Mouse (Mus musculus): ENCODE results near the gene H2-T24. TPM values are rescaled to one million over a fixed set of nuclear protein-coding genes. Genes with fewer than 3 reads are reported as not detected.
A peak's percentile ranks its signal among the peaks of the same experiment; 100 is the strongest.

H2-T24 gene
- total RNA-seq, 2 experiments from 2014 or later, result 1.5 to 2.2 TPM

GRCm38 (mm10) chr17:35993675-35994074 lies 26.7 kb downstream of the H2-T24 start:
- peak; percentile 74 to 76 for DNase-seq (ENCODE audit: low spot score in 2 of 2)

DNA sequence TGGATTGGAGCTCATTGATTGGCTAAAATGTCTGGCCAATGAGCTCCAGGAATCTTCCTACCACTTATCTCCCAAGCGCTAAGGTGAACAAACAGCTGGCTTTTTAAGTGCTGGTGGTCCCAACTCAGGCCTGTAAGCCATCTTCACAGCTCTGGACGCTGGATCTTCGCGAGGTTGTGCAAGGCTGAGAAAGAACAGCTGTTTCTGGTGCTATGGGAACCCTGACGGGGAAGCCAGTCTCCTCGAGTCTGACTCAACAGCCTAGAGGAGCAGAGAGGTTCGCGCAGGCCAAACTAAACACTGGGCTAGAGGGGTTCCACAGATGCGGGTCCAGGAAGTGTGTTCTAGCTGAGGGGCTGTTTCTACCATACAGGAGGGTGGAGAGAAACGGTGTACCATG lies 28.6 kb downstream of the H2-T24 start:
- DNase-seq (ENCODE audit: low spot score in 2 of 2), result no peak

DNA sequence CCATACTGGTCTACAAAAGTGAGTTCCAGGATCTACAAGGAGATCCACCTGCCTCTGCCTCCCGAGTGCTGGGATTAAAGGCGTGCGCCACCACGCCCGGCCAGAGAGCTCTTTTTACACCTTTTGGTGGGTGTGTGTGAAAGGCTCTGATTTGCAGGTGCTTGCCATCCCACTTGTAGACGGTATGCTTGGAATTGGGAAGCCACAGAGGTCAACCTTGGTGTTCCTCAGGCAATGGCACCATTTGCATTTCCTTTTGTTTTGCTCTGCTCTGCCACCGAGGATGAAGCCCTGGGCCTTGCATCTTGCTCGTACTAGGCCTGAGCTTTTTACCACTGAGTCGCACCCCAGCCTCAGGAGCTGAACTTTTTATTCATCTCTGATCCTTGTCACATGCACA lies 38.6 kb downstream of the H2-T24 start:
- DNase-seq (ENCODE audit: low spot score in 2 of 2), result no peak

DNA sequence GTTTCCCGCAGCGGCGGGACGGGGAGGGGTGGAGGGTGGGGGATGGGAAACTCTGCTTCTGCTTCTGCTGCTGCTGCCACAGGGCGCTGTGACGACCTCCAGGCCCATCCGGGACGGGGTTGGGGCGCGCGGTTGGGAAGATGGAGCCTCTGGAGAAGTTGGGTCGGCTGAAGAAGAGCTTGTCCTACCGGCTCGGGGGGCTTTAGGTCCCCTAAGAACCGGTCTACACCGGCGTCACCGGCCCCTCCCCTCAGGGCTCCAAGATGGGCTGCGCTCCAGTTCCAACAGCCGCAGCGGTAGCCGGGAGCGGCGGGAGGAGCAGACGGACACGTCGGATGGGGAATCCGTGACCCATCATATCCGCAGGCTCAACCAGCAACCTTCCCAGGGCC lies 40.0 kb downstream of the H2-T24 start:
- peak; percentile 49 to 56 for DNase-seq (ENCODE audit: low spot score in 2 of 2)

GRCm38 (mm10) chr17:35979401-35980362 lies 40.7 kb downstream of the H2-T24 start, which contains the start of the genes Gnl1 and Prr3:
Gnl1 (plus strand) TSS chr17:35979851.
Prr3 (minus strand) TSS chr17:35980236.
- peak; percentile 89 to 92 for DNase-seq (ENCODE audit: low spot score in 2 of 2)

DNA sequence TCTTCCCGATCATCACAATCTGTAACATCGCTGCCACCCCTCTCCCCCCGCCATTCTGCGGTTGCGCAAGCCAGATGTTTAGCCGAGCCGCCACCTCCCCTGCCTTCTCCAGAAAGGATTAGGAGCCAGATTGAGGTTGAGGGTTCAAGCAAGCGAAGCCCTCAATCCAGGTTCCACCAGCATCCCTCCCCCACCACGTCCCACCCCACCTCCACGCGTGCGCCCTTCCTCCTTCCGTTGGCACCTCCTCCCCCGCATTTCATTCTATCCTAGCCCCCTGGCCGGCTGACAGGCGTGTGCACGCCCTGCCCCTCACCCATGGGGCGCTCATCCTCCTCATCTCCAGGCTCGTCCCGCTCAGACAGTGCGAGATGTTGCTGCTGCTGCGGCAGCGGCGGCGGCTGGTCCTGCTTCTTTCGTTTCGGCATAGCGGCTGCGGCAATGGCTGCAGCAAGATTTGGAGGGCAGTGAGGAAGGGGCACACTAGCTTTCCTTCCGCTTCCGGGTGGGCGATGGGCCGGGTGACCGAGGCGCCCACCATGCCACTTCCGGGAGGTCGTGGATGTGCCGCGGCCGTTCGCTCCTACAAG lies 41.5 kb downstream of the H2-T24 start:
- DNase-seq (ENCODE audit: low spot score in 2 of 2), result peak; percentile 82 to 89

DNA sequence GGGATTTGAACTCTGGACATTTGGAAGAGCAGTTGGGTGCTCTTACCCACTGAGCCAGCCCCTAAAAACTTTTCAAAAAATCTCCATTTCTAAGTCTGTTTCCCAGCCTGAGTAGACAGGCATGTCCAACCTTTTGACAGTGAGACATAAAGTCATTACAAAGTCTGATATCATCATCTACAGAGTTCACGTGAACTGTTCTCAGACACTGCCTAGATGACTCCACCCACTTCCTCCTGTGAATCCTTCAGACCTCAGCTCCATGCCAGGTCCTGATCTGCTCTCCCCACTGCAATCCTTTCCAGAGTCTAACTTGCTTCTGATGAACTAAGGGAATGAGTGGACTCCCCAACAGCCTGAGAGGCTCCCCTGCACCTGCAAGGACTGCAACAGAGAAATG lies 48.2 kb downstream of the H2-T24 start:
- no peak for DNase-seq (ENCODE audit: low spot score in 2 of 2)

DNA sequence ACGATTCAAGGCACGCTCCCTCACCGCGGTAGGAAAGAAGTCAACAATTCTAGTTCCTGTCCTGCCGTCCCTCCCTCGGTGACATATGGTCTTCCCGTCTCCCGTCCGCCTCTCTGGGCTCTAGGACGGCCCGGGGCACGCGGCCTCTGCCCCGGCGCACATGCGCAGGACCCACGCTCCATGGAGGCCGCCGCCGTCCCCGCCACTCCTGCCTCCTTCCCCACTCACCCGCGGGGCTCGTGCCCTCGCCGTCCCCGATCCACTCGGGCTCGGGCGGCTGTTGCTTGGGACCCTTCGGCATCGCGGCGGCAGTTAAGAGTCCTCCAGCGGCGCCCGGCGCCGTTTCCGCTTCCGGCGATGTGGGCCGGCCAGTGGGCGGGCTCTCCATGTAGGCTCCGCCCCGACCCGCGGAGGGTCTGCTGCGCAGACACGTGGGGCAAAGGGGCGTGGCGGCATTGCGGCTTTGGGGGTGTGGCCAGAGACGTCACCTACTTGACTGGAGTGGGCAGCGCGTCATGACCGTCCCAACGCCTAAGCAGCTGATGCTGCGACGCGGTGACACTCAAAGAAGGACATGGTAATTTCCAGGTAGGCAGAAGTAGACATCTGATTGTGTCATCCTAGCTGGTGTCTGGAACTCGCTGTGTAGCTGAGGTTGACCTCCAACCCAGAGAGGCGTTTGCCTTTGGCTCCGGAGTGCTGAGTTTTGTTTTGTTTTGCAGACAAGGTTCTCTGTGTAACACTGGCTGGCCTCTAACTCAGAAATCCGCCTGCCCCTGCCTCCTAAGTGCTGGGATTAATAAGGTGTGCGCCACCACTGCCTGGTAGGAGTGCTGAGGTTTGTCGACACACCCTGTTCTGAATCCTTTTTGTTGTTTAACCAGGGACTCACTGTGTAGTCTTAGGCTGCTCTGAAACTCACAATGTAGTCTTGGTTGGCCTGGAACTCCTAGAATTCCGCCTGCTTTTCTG lies 50.7 kb downstream of the H2-T24 start, which contains the start of gene Abcf1:
Gene Abcf1, minus strand, starts transcription at position 344 of the 972 bp plus-strand sequence.
- DNase-seq (ENCODE audit: low spot score in 2 of 2), result peak; percentile 98 to 99

- DNase-seq (ENCODE audit: low spot score in 2 of 2), result no peak
Observed at GRCm38 (mm10) chr17:35967621-35968020, 52.7 kb downstream of the H2-T24 start.

- no peak for DNase-seq (ENCODE audit: low spot score in 2 of 2)
Observed at GRCm38 (mm10) chr17:35963279-35963678, 57.1 kb downstream of the H2-T24 start.

GRCm38 (mm10) chr17:35958533-35959223 lies 61.7 kb downstream of the H2-T24 start:
- no peak for DNase-seq (ENCODE audit: low spot score in 2 of 2)

Small RNA genes lying within 50 kb of the gene (microRNA-seq; reads per million reads assigned to microRNA genes)
- gene Mir877, result 345 to 398 reads per million in 2 experiments

Other genes with a start within 250 kb of the H2-T24 start
- gene Ier3, start 198.9 kb downstream of the H2-T24 start, total RNA-seq (2021), result 10 to 100 TPM; 16.0 to 21.3 TPM
- 100 to 1,000 TPM; 127 to 158 TPM for gene Flot1, start 197.3 kb downstream of the H2-T24 start, total RNA-seq (2021)
- 100 to 1,000 TPM; 442 to 465 TPM for gene Tubb5, start 182.3 kb downstream of the H2-T24 start, total RNA-seq (2021)
- 10 to 100 TPM; 17.6 to 17.7 TPM for gene Mdc1, start 179.0 kb downstream of the H2-T24 start, total RNA-seq (2021)
- 1 to 10 TPM; 2.0 to 2.6 TPM for gene Nrm, start 159.2 kb downstream of the H2-T24 start, total RNA-seq (2021)
- gene Ppp1r18, start 155.0 kb downstream of the H2-T24 start, total RNA-seq (2021), result 1 to 10 TPM; 8.9 to 9.1 TPM
- gene Dhx16, start 140.7 kb downstream of the H2-T24 start, total RNA-seq (2021), result 10 to 100 TPM; 30.6 to 32.3 TPM
- gene 2310061I04Rik, start 123.1 kb downstream of the H2-T24 start, total RNA-seq (2021), result 10 to 100 TPM; 56.4 to 57.5 TPM
- 10 to 100 TPM; 53.6 to 56.3 TPM for gene Atat1, start 110.5 kb downstream of the H2-T24 start, total RNA-seq (2021)
- 10 to 100 TPM; 39.9 to 41.3 TPM for gene Mrps18b, start 104.2 kb downstream of the H2-T24 start, total RNA-seq (2021)
- gene Ppp1r10, start 104.1 kb downstream of the H2-T24 start, total RNA-seq (2021), result 10 to 100 TPM; 62.9 to 63.7 TPM
- 10 to 100 TPM; 69.4 to 71.6 TPM for gene Abcf1, start 50.8 kb downstream of the H2-T24 start, total RNA-seq (2021)
- gene Gnl1, start 40.7 kb downstream of the H2-T24 start, total RNA-seq (2021), result 100 to 1,000 TPM; 195 to 197 TPM
- gene Prr3, start 40.3 kb downstream of the H2-T24 start, total RNA-seq (2021), result 10 to 100 TPM; 36.6 to 37.5 TPM
- 10 to 100 TPM; 15.6 to 19.9 TPM for gene H2-T23, start 12.3 kb upstream of the H2-T24 start, total RNA-seq (2021)
- 10 to 100 TPM; 18.5 to 20.8 TPM for gene H2-T22, start 22.2 kb upstream of the H2-T24 start, total RNA-seq (2021)
- not detected for gene Gm6034, start 22.4 kb upstream of the H2-T24 start, total RNA-seq (2021)
- gene Gm11127, start 37.8 kb upstream of the H2-T24 start, total RNA-seq (2021), result 1 to 10 TPM; 1.4 TPM
- gene Gm19684, start 101.1 kb upstream of the H2-T24 start, total RNA-seq (2021), result not detected
- gene Gm7030, start 108.9 kb upstream of the H2-T24 start, total RNA-seq (2021), result not detected
- gene Gm8909, start 148.0 kb upstream of the H2-T24 start, total RNA-seq (2021), result not detected
- under 1 TPM in 1 of 2 experiments, not detected in 1; 0.37 TPM for gene H2-T3, start 169.7 kb upstream of the H2-T24 start, total RNA-seq (2021)
- 10 to 100 TPM; 39.3 to 43.6 TPM for gene Rpp21, start 237.5 kb upstream of the H2-T24 start, total RNA-seq (2021)